Mouse (Mus musculus) spleen, adult 2 months (tissue): ENCODE data around the gene Cmc4.

Source experiments
- CTCF ChIP-seq: fragments of 200-500 bp; IDR thresholded peaks from 2 replicates; pipeline ENCODE4 v1.5.1; 2011; ENCODE audit warnings: mild to moderate bottlenecking, inconsistent platforms; ENCODE audit not compliant: insufficient read depth, insufficient read length, insufficient replicate concordance; ENCODE audit errors: extremely low read depth
- POLR2A ChIP-seq: fragments of 200-500 bp; IDR thresholded peaks from 2 replicates; pipeline ENCODE4 v1.6.1; 2011; ENCODE audit warnings: low read depth, low read length, inconsistent platforms

GRCm38 (mm10) chrX:75382195-75382771, 34.1 kb downstream of the Cmc4 start, which contains the start of the genes Fundc2 and F8:
- no peak for TF ChIP-seq CTCF
- peak; percentile 11; the same call in 1 of the 2 replicates for TF ChIP-seq POLR2A
